Mouse (Mus musculus): Measurements from ENCODE around the gene H2-Ab1. TPM values are rescaled to one million over a fixed set of nuclear protein-coding genes. Genes with fewer than 3 reads are reported as not detected.
"Not testable (repeated sequence)": the region's sequence is repeated elsewhere in the genome, so short reads cannot be mapped to it uniquely, and the experiment has no call there.

H2-Ab1 gene
- total RNA-seq, 2 experiments from 2014 or later, result 1.3 to 1.4 TPM

DNA sequence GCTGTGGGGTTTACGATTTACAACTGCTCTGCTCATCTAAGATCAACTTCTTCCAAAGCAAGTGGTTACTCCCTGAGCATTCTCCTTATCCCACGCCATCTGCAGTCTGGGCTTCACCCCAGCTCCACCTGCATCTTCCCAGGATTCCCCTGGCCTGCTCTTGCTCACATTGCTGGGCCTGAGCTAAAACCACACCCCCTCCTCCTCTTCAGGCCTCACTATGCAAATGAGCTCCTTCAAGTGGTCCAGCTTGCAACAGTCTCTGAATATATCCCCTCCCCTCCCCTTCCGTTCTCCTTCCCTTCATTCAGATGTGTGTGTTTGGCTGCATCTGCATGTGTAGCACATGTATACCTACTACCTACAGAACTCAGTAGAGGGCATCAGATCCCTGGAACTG, 41.9 kb downstream of the H2-Ab1 start:
- intact Hi-C loops (cut with DNase I), result no loop called here
- no peak for DNase-seq (ENCODE audit: extremely low spot score in 1 of 2, low spot score in 2 of 2)

DNA sequence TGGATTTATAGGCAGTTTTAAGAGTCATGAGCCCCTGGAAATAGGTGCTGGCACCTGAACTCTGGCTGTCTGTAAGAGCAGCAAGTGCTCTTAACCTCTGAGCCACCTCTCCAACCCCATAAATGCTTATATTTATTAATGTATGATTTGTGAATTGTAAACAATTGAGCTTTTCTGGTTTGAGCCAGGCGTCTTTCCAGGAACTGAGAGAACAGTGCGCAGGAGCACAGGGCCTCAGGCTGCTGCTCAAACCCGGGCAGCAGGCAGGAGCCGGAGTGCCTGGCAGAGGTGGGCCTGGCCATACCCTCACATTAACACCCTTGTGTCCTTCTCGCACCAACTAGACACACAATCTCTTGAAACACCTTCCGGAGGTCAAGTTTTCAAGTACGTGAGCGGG, 42.6 kb downstream of the H2-Ab1 start:
- no peak for DNase-seq (ENCODE audit: extremely low spot score in 1 of 2, low spot score in 2 of 2)
- intact Hi-C loops (cut with DNase I), result no loop called here

DNA sequence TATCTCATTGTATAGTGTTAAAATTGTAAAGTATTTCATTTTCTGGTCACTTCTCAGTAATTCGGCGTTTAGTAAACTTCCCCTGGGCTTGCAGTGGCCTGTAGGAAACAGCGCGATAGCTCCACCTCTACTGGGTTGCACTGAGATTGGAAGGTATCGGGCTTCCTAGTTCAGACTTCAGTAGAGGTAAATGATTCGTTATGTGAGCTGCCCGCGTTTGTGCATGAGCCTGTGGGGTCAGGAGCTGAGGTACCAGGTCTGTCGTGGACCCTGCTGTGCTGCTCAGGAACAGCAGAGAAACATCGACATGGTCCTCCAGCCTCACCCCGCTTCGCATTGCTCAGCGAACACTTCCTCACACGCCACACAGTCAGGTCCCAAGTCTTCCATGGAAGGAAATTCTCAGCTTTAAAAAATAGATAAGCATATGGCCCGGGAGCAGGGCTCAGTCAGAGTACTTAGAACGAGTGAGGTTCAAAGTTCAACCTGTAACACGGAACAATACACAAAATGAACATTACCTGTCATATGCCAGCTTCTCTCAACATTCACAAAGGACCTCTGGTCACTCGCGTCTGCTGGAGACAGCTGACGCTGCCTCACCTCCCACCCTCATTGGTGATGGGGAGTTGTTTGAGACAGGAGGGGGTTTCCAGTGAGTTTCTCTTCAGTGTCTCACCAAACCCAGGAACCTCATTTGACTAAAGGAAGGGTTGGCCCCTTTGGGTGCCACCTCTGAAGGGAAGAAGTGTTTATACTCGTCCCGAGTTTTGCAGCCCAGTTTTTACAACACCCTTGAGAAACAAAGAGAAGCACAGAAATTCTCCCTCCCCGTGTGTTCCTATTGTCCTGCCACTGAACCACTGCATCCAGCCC, 43.4 kb downstream of the H2-Ab1 start:
- intact Hi-C loops (cut with DNase I), result no loop called here
- no peak for DNase-seq (ENCODE audit: extremely low spot score in 1 of 2, low spot score in 2 of 2)

DNA sequence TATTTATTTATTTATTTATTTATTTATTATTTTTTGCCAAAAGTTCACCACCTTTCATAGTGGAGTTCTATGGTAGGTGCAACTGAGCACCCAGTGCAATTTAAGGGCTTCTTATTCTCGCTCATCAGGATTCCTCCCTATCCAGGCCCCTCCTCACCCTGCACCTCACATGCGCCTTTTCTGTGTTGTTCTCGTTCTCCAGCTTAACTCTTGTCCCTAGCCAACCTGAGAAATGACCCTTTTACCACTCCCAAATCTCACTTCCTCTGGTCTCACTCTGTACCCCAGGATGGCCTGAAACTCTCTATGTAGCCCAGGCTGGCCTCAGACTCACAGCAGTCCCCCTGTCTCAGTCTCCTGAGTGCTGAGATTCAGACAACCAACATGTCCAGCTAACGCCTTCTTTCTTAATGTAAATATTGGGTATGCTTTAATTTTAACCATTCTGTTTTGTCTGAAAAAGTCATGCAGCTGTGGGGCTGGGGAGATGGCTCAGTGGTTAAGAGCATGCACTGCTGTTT, 44.2 kb downstream of the H2-Ab1 start:
- intact Hi-C loops (cut with DNase I), result no loop called here
- no peak for DNase-seq (ENCODE audit: extremely low spot score in 1 of 2, low spot score in 2 of 2)

DNA sequence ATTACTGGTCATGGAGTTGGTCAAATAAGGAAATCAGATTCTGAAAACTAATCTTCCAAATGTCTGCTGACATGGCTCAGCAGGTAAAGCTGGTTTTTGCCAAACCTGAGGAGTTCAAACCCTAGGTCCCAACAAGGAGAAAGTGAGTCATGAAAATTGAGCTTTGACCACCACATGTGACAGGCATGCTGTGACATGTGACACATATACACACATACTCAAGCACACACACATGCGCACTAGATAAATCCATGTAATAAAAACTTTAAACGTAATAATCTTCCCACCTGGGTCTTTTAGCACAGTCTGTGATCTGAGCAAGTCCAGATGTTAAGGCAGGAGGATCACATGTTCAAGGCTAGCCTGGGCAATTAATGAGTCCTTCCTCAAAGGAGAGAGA, 46.3 kb downstream of the H2-Ab1 start:
- no peak for DNase-seq (ENCODE audit: extremely low spot score in 1 of 2, low spot score in 2 of 2)
- intact Hi-C loops (cut with DNase I), result no loop called here

DNA sequence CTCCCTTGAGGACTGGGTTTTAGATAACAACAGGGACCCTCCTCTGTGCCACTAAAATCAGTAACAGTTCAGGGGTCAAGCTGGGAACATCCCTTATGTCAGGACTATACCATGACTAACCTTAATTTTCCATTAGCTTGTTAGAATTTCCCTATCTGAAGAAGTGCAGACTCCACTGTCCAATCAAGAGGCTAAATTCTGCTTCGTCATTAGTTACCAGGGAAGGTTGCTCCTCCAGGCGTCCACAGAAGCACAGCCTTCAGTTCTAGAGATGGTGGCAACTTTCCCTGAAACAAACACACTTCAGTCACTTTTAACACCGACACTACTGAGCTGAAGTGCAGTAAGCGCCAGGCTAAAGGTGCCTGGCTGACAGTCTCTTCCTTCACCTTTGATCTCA, 47.3 kb downstream of the H2-Ab1 start:
- DNase-seq (ENCODE audit: extremely low spot score in 1 of 2, low spot score in 2 of 2), result peak; percentile 58 to 77
- intact Hi-C loops (cut with DNase I), result no loop called here

DNA sequence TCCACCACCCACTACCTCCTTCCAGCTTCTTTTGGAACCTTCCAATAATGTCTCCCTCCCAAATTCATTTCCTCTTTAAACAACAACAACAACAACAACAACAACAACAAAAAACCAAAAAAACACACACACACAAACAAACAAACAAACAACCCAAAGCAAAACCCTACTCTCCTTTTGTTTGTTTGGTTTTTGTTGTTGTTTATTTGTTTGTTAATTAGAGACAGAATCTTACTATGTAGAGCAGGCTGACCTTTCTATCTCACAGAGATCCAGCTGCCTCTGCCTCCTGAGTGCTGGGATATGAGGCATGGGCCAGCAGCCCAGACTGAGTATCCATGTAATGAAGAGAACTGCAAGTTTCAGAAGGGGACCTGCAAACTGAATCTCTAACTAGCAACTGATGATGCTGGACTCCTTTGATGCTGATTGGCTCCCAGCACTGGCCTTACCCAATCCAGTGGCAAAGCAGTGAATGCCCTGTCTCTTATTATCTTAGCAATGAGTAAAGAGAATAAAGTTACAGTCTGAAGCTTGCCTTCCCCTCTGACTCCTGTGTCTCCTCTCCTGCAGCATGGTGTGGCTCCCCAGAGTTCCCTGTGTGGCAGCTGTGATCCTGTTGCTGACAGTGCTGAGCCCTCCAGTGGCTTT, 48.0 kb downstream of the H2-Ab1 start, which contains the start of gene H2-Eb1:
TSS of gene H2-Eb1 (plus strand) at position 488 of the 651 bp plus-strand sequence.
- intact Hi-C loops (cut with DNase I), result no loop called here
- peak; percentile 86 to 93 for DNase-seq (ENCODE audit: extremely low spot score in 1 of 2, low spot score in 2 of 2)

DNA sequence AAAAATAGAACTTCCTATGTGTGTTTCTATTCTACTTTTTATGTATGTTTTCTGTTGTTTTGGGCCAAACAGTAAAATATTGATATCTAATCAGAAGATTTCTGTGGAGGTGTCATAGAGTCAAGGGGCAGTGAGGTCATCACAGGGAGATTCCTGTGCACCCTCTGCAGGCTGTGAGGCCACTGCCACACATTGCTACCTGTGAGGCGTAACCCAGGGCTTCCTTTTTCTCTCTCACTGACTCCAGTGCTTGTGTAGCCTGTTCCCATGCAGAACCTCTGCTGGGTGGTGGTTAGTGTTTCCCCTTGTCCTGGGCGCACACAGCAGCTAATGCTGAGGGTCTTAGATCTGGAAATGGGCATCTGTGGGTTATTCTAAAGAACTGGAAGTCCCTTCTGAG, 48.9 kb downstream of the H2-Ab1 start:
- DNase-seq (ENCODE audit: extremely low spot score in 1 of 2, low spot score in 2 of 2), result no peak
- intact Hi-C loops (cut with DNase I), result no loop called here

DNA sequence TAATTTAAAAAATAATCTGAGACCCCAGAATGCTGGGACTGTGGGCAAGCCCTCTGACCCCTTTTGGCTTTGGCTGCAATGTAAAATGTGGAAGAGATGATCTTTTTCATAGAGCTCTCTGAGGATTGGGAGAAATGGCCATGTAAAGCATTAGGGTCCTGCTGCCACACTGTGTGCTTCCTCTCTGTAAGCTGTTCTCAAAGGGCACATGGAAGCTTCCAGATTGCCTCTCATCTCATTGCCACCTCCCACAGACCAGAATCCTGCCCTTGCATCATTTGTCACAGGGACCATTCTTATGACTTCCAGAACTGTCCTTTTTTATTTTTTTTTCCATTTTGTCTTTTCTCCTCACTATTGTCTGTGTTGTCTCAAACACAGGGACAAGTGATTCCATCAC, 49.7 kb downstream of the H2-Ab1 start:
- no peak for DNase-seq (ENCODE audit: extremely low spot score in 1 of 2, low spot score in 2 of 2)
- intact Hi-C loops (cut with DNase I), result no loop called here

DNA sequence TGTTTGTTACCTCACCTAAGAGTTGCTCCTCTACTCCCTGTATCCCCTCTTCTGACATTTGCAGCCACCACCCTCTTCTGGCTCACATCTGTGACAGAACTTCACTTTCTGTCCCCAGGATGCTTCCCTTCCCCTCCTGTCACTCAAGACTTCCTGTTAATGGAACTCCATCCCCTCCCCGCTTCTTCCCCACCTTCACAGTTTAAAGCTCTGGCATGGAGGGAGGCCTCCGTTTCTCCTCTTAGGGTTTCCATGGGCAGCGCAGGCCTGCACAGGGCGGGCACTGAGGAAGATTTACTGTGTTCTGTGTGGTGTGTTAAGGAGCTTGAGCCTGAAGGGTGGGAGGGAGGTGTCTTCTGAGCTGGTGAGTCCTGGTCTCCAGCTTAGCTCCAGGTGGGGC, 50.7 kb downstream of the H2-Ab1 start:
- intact Hi-C loops (cut with DNase I), result no loop called here
- no peak for DNase-seq (ENCODE audit: extremely low spot score in 1 of 2, low spot score in 2 of 2)

DNA sequence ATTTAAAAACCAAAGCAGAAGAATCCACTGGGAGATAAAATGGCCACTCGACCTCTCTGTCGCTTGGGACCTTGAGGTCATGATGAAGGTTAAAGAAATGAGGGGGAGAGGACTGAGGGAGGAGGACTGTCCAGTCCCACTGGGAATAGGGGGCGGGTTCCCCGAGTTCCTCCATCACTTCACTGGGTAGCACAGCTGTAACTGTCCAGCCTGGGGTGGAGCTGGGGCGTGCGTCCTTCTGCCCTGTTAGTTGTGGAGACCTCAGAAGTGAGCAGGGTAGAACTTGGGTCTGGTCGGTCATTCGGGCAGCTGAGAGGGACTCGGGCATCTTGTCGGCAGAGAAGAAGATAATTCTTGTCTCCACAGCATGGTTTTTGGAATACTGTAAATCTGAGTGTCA, 51.7 kb downstream of the H2-Ab1 start:
- intact Hi-C loops (cut with DNase I), result no loop called here

DNA sequence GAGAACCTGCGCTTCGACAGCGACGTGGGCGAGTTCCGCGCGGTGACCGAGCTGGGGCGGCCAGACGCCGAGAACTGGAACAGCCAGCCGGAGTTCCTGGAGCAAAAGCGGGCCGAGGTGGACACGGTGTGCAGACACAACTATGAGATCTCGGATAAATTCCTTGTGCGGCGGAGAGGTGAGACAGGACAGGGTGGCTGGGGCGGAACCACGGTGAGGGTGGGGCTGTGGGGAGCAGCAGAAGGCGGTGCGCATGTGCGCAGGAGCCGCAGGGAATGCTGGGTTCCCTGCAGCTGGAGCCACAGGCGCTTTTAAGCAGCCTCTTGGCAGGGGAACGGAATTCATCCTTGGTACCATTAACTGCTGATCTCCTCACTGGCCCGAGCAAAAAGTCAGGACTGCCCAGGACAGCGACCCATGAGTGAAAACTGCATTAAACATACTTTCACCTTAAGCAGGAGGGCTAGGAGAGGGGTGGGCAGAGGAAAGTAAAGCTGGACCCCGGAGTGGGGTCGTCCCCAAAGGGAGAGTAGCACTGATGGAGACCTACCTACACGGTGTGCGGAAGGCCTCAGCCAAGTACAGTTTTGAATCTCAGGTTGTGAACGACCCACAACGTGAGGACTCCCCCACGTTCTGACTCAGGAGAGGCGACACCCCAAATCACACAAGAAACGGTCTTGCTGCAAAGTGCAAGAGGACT, 52.3 kb downstream of the H2-Ab1 start:
- peak; percentile 43 to 86 for DNase-seq (ENCODE audit: extremely low spot score in 1 of 2, low spot score in 2 of 2)
- intact Hi-C loops (cut with DNase I), result no loop called here

More for the DNA sequence above, 51.7 kb downstream of the H2-Ab1 start:
- no peak for DNase-seq (ENCODE audit: extremely low spot score in 1 of 2, low spot score in 2 of 2)

DNA sequence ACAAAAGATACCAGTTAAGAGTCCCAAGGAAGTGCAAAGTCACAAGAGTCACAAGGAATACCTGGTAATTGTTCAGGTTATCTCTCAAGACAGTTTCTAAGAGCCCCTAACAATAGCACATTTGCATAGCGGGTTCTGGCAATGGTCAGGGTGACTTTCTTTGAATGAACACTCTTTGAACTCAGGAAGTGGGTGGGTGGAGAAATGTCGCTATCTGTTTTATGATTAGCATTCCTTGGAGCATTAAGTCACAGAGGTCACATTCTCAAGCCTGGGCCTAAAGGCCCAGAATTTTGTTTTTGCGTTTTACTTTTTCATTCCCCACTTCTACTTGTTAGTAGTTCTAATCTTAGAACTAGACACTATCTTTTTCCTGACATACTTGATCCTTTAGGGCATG, 53.0 kb downstream of the H2-Ab1 start:
- intact Hi-C loops (cut with DNase I); DNase-seq (ENCODE audit: extremely low spot score in 1 of 2, low spot score in 2 of 2): not testable (repeated sequence)

DNA sequence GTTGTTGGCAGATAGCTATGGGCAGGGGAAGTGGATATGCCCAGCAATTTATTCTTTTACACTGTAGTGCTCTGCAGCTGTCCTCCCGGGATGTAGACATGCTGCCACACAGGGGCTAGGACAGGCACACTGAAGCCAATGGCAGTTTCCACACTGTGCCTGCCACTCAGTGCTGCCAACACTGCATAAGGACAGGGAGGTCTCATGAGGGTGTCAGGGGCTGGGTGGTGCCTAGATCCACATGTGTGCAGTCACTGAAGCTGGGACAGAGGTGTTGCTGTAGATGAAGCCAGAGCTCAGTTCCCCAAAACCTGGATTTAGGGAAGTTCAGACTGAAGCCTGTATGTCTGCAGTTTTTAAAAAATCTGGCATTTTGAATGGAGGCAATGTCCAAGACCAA, 54.7 kb downstream of the H2-Ab1 start:
- intact Hi-C loops (cut with DNase I), result loop anchor here (2.0 kb wide), 1 partner anchor 61 kb away; no protein-coding TSS in a partner anchor
- no peak for DNase-seq (ENCODE audit: extremely low spot score in 1 of 2, low spot score in 2 of 2)

DNA sequence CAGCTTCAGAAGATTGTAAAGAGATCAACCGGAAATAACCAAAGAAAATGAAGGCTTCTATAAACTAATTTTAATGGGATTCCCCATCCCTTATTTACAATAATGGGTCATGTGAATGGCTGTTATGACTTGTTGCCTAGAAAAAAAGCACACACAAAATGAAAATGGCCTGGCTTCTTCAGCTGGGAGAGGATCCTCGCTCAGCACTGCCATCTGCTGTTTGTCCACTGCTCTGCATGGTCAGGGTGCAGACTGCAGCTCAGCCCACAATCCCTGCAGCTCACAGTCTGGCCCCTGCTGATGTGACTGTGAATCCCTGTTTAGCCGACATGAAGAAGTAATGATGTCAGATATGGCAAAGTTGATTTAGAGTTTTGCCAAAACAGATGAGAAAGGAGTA, 55.9 kb downstream of the H2-Ab1 start:
- intact Hi-C loops (cut with DNase I), result loop anchor here (2.0 kb wide), 1 partner anchor 63 kb away; no protein-coding TSS in a partner anchor
- DNase-seq (ENCODE audit: extremely low spot score in 1 of 2, low spot score in 2 of 2), result peak; percentile 49 to 79

DNA sequence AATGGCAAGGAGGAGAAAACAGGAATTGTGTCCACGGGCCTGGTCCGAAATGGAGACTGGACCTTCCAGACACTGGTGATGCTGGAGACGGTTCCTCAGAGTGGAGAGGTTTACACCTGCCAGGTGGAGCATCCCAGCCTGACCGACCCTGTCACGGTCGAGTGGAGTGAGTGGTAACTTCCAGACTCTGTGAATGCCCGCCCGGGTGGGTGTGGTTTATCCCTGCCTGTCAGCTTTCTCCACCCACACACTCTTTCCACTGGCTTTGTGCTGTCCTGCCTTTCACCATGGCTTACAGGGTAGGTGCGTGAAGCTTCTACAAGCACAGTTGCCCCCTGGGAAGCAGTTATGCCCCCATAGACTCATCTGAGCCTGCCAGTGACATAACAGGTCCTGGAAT, 56.8 kb downstream of the H2-Ab1 start:
- DNase-seq (ENCODE audit: extremely low spot score in 1 of 2, low spot score in 2 of 2), result no peak
- intact Hi-C loops (cut with DNase I), result no loop called here

DNA sequence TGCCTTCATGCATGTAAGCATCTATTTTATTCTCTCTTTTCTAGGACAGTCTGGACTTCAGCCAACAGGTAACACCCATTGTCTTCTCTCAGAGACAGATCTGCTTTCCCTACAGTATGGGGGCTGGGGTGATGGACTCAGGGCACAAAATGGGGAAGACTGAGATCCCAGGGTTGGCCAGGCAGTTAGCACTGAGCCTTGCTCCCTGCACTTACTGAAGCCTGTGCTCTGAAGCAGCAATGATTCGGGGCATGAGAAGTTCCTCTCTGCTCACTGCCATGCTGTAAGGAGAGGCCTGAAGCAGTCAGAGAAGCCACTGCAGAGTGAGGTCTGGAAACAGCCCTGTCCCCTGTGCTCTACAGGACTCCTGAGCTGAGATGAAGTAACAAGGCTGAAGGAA, 58.0 kb downstream of the H2-Ab1 start:
- intact Hi-C loops (cut with DNase I), result no loop called here
- no peak for DNase-seq (ENCODE audit: extremely low spot score in 1 of 2, low spot score in 2 of 2)

DNA sequence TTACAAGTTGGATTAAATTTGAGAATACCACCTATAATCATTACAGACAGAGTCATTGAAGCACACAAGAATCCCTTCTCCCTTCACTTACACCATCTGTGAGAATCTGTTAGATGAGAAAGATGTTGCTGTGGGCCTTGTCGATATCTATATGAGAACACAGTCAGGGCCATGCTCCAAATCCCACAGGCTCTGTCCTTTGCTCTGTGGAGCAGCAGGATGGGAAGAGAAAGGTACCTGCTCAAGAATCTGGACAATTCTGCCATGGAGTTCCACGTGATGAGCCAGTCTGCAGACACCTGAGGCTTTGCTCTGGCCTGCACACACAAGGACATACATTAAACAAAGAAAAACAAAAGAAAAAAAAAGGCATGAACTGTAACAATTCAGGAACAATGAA, 59.2 kb downstream of the H2-Ab1 start:
- intact Hi-C loops (cut with DNase I), result no loop called here
- DNase-seq (ENCODE audit: extremely low spot score in 1 of 2, low spot score in 2 of 2), result no peak

DNA sequence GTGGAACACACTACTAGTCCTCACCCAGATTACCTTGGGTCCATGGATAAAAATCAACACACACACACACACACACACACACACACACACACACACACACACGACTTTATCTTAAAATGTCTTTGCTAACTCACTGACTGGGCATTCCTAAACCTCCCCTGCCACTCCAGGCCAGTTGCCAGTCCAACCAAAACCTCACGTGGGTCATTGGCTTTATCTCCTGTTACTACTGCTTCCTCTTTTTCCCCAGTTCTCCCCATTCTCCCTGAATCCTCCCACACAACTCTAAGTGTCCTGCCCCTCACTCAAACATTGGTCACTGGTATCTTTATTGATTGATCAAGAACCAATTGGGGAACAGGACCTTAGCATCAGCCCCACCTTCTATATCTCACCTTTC, 59.8 kb downstream of the H2-Ab1 start:
- intact Hi-C loops (cut with DNase I), result no loop called here
- DNase-seq (ENCODE audit: extremely low spot score in 1 of 2, low spot score in 2 of 2), result no peak

Measured in left cerebral cortex, postnatal 10 days (tissue).